Mouse (Mus musculus) brown adipose tissue, adult 24 weeks (tissue): ENCODE results near the gene Tbl2. TPM values are rescaled to one million over a fixed set of nuclear protein-coding genes. Genes with fewer than 3 reads are reported as not detected.

Experiments used
- H3K27ac ChIP-seq: fragments of 200-500 bp; replicated peaks from 2 replicates; pipeline ENCODE4 v1.5.1; 2012; ENCODE audit warnings: low read depth, mild to moderate bottlenecking, low read length
- H3K4me1 ChIP-seq: fragments of 200-500 bp; 2 replicates; pipeline ENCODE4 v1.6.1; 2012; ENCODE audit warnings: low read length, mixed read lengths; ENCODE audit not compliant: control insufficient read depth, insufficient read depth, insufficient read length
- H3K4me3 ChIP-seq: fragments of 200-500 bp; 2 replicates; pipeline ENCODE4 v1.5.1; 2012; ENCODE audit warnings: low read depth, mild to moderate bottlenecking, low read length, moderate library complexity; ENCODE audit not compliant: insufficient read depth
- polyA plus RNA-seq: library from polyadenylated mRNA; stranded (reverse); fragments of >200 nt; gene quantifications from 2 replicates; pipeline ENCODE4 v1.2.4, GENCODE M21; 2012; ENCODE audit not compliant: missing spikeins, insufficient read depth, insufficient read length

Tbl2 gene
- polyA plus RNA-seq, 1 experiment: 7.5 TPM

DNA sequence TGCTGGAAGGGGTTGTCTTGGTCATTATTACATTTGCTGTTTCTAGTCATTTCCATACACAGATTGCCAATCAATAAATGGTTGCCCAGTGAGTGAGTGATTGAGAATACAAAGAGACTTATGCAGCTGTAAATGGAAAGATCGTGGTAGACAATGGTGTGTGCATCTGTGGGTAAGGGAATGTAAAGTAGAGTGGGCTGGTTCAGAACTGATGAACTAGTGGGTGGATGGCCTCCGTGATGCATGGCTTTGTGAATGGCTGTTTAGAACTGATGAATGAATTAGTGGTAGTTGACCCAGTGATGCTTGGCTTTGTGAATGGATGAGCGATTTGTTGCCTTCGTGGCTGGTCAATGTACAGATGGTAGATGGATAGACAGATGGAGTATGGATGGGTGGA lies 19.7 kb upstream of the Tbl2 start:
- no peak overlapping the region for H3K27ac ChIP-seq
- no peaks in the 10 kb centered on the region for H3K4me1 ChIP-seq
- no peak overlapping the region for H3K4me3 ChIP-seq

GRCm38 (mm10) chr5:135133736-135134405 lies 15.6 kb upstream of the Tbl2 start:
- 0 out of 2 replicates have a peak overlapping the region, but pooled peaks have one; percentile 5 for H3K4me3 ChIP-seq
- H3K4me1 ChIP-seq: no peaks in the 10 kb centered on the region
- H3K27ac ChIP-seq: no peak overlapping the region

DNA sequence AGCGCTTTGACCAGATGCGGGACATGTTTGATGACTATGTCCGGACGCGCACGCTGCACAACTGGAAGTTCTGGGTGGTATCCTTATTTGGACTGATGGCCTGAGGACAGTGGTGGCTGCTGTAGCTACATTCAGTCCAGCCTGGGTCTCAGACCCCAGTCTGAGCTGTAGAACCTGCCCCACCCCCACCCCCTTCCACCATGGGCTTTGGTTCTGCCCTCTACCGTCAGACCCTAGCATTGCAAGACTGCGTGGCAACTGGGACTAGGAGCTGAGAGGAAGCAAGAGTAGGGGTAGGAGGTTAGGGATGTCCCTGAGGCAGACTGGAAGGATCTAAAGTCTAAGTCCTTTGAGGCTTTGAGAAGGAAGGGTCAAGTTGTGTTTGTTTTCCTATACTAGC lies 14.9 kb upstream of the Tbl2 start:
- Histone ChIP-seq H3K4me3 (0 out of 2 replicates have a peak overlapping the region, but pooled peaks have one; percentile 5), H3K4me1 (no peaks in the 10 kb centered on the region), H3K27ac (no peak overlapping the region)

- Histone ChIP-seq H3K27ac (no peak overlapping the region), H3K4me3 (no peak overlapping the region), H3K4me1 (no peaks in the 10 kb centered on the region)
Measured at GRCm38 (mm10) chr5:135139881-135140280, 9.6 kb upstream of the Tbl2 start.

GRCm38 (mm10) chr5:135144469-135144868 lies 5.0 kb upstream of the Tbl2 start:
- no peaks in the 10 kb centered on the region for H3K4me1 ChIP-seq
- H3K4me3 ChIP-seq: no peak overlapping the region
- no peak overlapping the region for H3K27ac ChIP-seq

GRCm38 (mm10) chr5:135145532-135145931 lies 3.9 kb upstream of the Tbl2 start:
- Histone ChIP-seq H3K4me3 (no peak overlapping the region), H3K4me1 (no peaks in the 10 kb centered on the region; the same call in 1 of the 2 replicates), H3K27ac (no peak overlapping the region)

GRCm38 (mm10) chr5:135145955-135146354 lies 3.5 kb upstream of the Tbl2 start:
- Histone ChIP-seq H3K27ac (no peak overlapping the region), H3K4me1 (no peaks in the 10 kb centered on the region; the same call in 1 of the 2 replicates), H3K4me3 (no peak overlapping the region)

- no peak overlapping the region for H3K27ac ChIP-seq
- H3K4me3 ChIP-seq: peak overlapping the region; percentile 66
- H3K4me1 ChIP-seq: no peaks in the 10 kb centered on the region; the same call in 1 of the 2 replicates
Measured at GRCm38 (mm10) chr5:135148715-135149052, 773 bp upstream of the Tbl2 start.

DNA sequence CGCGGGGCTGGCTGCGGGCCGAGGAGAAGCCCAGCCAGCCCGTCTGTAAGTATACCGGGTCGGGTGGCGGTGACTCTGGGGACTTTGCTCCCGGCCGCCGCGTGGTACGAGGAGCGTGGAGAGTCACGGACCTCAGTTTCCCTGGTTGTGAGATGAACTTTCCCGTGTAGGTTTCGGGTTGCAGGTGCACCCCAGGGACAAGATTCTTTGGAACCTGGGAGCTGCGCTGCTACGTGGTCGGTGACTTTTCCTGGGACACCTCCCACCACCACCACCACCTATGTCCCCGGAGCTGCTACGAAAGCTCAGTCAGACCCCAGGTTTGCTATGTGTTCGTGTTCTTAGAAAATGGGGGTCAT lies 342 bp downstream of the Tbl2 start:
- Histone ChIP-seq H3K4me3 (peak overlapping the region; percentile 76), H3K27ac (0 out of 2 replicates have a peak overlapping the region, but pooled peaks have one; percentile 11), H3K4me1 (no peaks in the 10 kb centered on the region; the same call in 1 of the 2 replicates)

DNA sequence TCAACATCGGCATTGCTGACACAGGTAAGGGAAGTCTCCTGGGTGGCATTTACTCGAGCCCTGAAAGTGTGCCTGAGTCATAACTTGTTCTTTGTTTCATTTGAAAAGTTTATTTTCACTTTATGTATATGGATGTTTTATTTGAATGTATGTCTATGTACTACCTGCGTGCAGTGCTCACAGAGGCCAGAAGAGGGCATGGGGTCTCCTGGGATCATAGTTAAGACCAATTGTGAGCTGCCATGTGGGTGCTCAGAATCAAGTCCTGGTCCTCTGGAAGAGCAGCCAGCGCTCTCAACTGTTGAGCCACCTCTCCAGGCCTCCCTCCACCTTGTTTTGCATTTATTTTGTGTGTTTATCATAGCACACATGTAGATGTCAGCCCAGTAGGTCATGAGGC lies 7.0 kb downstream of the Tbl2 start:
- H3K4me3 ChIP-seq: no peak overlapping the region
- H3K4me1 ChIP-seq: peaks cover 8% of the 10 kb centered on the region
- no peak overlapping the region for H3K27ac ChIP-seq

DNA sequence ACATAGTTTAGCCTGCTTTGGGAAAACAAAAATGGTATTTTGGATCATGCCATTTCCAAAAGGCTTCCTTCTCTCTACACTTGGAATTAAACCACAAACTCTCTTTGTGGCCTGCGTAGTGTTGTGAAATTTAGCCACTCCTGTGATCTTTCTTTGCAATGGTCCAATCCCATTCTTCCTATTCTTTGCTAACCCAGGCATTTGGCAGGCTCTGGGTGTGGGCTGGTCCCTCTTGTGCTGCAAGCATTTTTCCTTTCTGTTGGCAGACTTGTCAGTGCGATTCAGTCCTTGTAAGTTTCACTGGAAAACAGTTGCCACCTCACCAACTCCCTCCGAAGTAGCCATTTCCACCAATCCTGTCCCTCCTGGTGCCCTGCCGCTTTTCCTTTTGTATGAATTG lies 11.8 kb downstream of the Tbl2 start:
- Histone ChIP-seq H3K4me3 (no peak overlapping the region), H3K4me1 (peaks cover 8% of the 10 kb centered on the region), H3K27ac (peak overlapping the region; percentile 51)

- peak overlapping the region; percentile 49 for H3K27ac ChIP-seq
- H3K4me1 ChIP-seq: peaks cover 8% of the 10 kb centered on the region
- no peak overlapping the region for H3K4me3 ChIP-seq
Measured at GRCm38 (mm10) chr5:135161650-135162049, 12.2 kb downstream of the Tbl2 start.

- Histone ChIP-seq H3K4me3 (no peak overlapping the region), H3K27ac (no peak overlapping the region), H3K4me1 (peaks cover 8% of the 10 kb centered on the region)
Measured at GRCm38 (mm10) chr5:135162361-135162760, 12.9 kb downstream of the Tbl2 start.

DNA sequence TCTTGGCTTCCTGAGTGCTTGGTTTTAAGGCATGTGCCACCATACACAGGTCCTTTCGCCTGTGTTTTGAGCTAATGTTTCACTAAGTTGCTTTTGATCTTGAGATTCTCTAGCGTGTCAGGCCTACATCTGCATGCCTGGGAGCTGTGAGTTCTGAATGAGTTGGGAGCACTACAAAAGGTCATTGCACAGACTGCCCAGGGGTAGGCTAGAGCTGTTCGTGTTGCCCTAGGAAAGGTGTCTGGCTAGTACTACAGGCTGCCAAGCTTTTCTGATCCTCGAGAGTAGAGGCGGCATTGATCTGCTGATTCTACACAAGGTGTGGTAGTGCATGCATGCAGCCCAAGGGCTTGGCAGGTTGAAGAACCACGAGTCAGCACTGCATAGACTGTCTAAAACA lies 13.4 kb downstream of the Tbl2 start:
- no peak overlapping the region for H3K27ac ChIP-seq
- H3K4me3 ChIP-seq: no peak overlapping the region
- peaks cover 8% of the 10 kb centered on the region for H3K4me1 ChIP-seq

DNA sequence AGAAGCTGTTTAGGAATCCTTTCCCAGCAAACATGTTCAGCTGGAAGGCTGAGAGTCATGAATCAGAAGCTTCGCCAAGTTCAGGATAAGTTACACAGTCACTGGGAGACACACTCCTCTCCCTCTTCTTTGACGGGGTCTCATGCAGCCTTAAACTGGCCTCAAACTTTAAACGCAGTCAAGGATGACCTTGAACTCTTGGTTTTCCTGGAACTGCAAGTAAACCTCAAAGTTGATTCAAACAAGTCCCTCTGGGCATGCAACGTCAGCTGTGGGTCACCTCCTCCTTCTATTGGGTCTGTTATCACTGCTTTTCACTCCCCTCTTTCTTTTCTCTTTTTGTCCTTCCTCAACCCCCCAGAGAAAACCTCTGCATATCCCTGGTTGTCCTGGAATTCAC lies 17.5 kb downstream of the Tbl2 start:
- no peak overlapping the region for H3K4me3 ChIP-seq
- no peak overlapping the region for H3K27ac ChIP-seq
- peaks cover 2% of the 10 kb centered on the region; the same call in 1 of the 2 replicates for H3K4me1 ChIP-seq

- Histone ChIP-seq H3K27ac (no peak overlapping the region), H3K4me1 (peaks cover 2% of the 10 kb centered on the region; the same call in 1 of the 2 replicates), H3K4me3 (no peak overlapping the region)
Measured at GRCm38 (mm10) chr5:135167469-135167868, 18.0 kb downstream of the Tbl2 start.
